Mouse (Mus musculus) cerebellum, adult 18-20 months (tissue): Measurements from ENCODE around the gene Prkcb.
A peak's percentile ranks its signal among the peaks of the same experiment; 100 is the strongest.

Source experiments
- DNase-seq, 2 experiments: peaks; one replicate each; pipeline ENCODE4 v3.0.0; 2021

Gene Prkcb

DNA sequence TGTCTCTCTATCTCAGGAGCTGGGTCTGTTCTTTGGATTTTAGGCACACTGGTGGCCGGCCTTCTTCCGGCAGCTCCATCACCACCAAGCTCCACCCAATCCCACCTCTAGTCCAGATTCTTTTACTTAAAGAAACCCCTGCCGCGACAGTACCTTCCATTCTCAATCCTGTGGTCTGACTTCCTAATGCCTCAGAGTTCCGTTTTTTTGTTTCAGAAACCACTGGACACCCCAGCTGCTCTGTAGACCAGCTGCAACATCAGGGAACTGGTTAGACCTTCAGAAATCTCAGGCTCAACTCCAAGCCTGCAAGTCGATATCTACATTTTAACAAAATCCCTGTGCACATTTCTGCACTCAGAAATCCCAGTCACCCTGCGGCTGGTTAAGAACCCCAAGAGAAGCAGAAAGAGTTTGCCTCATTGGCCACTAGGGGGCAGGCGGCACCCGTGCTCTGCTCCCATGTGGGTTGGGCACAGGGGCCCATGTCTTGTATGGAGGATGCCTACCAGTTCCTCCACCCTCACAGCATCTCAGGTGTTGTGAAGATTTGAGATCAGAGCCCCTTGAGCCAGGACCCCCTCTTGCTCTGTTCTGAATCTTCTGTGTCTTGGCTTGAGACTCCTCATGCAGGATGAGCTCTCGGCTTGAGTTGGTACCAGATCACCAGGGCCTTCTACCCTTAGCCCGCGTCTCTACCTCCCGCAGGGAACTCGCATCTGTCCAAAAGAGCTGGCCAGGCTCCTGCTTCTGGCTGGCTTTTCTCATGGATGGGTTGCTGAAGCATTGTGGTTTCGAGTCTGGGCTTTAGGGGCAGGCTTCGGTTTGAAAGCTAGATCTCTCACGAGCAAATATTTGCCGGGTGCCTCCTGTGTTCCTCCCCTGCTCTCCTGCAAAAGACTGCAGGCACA lies 182.1 kb downstream of the Prkcb start:
- DNase-seq: peak; percentile 82 to 90

DNA sequence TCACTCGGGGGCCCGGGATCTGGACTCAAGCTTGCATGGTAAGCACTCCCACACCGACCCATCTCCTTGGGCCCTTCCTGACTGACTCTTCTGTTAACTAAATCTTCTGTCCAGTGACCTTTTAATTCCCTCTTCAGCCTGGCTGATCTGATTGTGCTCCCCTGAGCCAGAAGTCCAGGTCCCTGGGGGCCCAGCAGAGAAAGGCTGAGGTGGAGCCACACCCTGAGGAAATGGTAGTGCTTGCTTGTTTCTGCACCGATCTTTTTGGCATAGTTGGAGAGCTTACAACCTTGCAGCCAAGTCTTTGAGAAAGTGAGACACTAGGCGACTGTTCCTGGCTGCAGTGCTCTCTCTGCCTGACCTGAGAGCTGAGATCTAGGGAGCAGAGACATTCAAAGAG lies 183.7 kb downstream of the Prkcb start:
- DNase-seq: no peak

DNA sequence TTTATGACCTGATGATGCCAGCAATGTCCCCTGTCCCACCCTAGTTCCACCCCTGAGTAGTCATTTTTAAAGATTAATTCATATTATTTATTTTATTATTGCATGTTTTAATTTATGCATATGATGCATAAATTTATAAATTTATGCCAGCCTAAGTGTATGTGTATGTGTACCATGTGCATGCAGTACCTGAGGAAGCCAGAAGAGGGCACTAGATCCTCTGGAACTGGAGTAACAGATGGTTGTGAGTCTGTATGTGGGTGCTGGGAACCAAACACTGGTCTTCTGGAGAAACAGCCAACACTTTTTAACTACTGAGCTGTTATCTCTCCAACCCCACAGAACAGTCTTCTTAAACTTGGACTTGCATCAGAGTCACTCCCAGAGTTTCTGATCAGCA lies 186.5 kb downstream of the Prkcb start:
- no peak for DNase-seq

DNA sequence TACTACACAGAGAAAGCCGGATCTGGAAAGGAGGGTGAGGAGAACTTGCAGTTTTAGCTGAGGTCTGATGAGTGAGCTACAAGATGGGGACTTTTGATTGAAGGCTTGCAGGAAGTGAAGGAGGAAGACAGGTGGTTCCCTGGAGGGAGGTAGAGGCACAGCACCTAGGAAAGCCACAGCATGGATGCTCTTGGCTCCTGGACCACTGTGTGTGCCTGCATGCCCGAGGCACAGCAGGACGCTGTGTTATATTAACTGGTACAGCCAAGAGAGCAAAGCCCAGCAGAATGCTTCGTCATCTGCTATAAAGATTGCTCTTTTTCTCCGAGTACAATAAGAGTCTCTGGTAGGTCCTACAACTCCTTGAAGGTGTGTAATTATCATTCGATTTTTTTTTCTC lies 188.1 kb downstream of the Prkcb start:
- peak; percentile 42 to 46 for DNase-seq

DNA sequence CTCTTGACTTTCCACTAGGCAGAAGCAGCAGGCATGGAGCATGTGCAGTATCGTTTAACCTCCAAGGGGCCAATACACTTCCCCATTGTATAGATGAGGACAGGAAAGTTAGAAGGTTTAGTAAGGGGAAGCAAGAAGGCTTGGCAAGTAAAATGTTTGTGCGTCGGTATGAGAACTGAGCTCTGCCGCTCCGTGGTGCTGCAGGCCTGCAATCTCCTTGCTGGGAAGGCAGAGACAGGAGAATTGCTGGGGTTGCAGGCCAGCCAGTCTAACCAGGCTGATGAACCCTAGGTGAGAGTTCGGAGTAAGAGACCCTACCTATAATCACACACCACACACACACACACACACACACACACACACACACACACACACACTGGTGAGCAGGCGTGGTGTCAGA lies 188.6 kb downstream of the Prkcb start:
- DNase-seq: peak in 1 of 2 experiments; percentile 31

DNA sequence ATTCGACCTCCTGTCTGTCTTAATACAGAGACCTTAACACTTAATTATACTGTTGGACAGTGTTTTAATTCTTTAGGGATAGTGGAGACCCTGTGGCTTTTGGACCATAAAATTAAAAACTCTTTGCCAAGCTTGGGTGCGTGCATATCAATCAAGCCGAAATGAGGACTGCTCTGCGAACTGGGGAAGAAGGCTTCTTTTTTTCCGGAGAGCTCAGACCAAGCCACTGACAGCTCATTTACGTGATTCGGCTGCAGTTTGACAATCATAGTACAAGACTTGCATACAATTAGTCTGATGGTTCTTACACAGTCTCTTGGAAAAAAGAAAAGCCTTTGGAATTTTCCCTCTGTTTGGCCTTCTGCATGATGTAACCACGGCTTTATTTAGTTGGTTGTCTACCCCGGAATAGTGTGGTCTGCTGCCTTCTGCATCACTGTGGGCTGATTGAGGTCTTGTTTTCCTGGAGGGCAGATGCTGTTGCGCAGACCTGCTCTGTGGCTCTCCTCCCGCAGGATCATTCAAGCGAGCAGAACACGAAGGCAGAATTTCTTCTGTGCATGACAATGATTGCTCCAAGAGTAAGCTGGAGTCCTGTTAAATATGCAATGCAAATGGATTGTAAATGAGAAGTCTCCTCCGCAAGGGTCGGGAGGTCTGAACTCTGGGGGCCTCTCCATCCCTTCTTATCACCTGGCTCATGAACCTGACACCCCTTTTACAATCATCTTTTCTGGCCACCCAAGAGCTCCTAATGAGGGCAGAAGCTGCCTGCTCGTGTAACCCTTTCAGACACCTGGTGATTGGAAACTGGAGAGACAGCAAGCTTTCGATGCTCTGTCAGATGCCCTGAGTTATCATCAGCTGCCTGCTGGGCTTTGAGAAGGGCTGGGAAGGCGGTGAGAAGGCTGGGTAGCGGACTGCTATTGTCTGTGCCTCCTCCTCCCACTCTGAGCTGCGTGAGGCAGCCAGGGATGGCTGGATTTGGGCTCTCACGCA lies 189.3 kb downstream of the Prkcb start:
- peak; percentile 40 to 47 for DNase-seq

DNA sequence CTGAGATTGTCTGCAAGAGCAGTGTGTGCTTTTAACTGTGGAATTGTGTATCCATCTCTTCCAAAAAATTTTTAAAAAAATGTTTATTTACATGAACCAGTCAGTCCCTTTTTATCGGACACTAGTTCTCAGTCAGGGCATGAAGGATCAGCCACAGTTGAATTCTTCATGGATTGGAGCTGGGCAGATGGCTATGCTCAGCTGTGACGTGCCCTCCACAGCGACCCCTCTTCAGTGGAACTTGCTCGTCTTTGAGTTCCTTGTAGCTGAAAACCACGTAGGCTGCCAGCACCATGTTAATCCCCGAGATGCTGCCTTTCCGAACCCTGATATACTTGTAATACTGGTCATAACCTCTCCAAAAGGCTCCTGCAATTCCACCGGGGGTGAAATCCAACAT lies 195.4 kb downstream of the Prkcb start:
- no peak for DNase-seq

DNA sequence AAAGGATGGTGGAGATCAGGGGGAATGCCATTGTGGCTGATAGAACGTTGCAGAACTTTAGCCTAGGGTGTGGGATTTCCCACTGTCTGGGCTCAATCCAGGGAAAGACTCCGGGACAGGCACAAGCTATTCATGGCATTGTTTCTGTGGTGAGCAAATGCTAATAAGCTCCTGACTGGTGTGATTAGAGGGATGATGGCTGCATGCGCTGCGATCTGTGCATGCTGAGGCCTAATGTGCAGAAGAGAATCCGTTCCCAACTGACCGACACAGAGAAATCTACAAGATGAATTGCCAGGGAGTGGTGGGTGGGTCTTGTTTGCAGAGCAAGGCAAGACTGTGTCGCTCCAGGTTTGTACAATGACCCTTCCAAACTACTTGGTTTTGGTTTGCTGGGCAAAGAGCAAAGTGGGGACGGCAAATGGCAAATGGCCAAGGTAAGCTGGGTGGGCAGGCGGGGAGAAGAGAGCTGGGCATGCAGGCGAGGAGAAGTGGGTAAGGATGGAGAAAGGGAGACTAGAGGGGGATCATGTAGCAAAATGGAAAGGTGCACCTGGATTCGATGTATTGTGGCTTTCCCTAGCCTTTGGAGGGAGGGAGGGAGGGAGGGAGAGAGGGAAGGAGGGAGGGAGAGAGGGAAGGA lies 199.5 kb downstream of the Prkcb start:
- DNase-seq: no peak

DNA sequence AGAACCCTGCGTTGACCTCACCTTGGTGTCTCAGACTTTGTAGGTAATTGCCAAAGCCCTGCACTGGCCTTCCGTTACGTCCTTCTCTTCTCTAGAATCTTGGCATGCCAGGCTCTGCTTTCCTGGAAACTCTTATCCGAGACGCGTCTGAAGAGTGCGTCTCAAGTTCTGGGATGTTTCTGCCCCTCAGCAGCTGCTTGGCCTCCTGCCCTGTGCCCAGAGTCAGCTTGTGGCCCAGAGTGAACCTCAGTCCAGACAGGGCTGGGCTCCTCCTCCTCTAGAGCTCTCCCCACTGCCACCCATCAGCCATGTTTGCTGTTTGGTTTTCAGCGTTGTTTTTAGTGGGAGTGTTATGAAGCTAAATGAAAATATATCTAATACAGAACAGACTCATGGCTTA lies 203.5 kb downstream of the Prkcb start:
- no peak for DNase-seq

DNA sequence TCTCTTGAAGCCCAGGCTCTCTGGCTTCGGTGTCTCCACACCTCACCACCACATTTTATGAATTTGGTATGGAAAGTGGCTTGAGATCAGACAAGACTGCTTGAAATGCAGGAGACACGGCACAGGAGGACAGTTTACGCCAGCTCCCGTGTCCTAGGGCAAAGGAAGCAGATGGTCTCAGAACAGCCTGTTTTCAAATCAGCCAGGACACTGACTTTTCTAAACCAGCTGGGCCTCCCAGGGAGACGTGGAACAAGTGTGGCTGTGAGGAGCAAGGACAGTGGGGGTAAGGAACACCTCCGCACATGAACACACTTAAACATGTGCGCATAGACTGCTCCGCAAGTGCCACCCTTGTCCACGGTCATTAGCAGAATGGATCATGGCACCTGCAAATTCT lies 204.4 kb downstream of the Prkcb start:
- peak; percentile 79 to 82 for DNase-seq

DNA sequence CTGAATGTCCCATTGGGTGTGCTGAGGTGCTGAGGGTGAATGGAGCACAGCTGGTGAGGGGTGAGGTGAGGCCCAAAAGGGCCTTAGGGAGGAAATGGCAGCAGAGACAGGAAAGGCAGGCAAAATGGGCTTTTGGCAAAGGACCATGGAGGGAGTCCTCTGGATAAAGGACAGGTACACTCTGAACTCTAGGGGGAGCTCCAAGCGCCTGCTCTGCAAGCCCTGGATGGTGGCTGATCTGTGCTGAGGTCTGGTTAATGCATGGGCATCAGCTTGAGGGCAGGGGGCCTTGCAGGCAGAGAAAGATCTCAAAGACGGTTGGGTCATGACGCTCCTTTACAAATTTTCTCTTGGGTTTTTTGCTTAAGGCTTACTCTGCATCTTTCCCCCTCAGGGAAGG lies 205.5 kb downstream of the Prkcb start:
- DNase-seq: peak; percentile 46 to 55

DNA sequence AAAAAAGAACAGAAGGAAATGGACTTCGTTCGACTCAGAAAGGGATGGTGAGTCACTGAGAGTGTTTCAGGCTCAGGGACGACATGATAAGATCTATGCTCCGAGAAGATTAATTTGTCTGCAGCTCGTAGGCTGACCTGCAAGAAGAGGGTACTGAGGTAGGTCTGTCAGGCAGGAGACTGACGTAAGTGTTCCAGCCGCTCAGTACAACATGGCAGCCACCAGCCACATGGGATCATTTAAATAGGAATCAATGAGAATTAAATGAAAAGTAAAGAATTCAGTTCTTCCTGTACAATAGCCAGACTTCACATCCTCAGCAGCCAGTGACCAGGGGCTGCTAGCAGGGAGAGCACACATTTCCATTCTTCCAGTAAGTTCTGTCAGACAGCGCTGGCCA lies 209.0 kb downstream of the Prkcb start:
- no peak for DNase-seq

DNA sequence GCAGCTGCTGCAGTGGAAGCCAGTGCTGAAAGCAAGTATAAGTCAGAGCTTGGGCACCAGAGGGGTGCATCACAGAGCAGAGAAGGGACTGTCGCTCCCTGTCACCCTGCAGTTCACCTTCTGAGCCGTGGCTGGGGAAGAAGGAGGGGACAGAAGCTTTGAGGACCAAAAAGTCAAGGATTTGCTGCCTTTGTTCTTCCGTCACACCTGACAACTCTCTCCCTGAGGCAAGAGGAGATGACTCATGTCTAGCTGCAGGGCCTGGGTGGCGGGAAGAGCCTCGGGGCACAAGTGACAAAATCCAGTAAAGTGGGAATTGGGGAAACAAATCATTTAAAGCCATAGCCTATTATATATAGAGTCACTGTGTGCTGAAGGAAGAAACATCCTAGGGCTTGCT lies 209.9 kb downstream of the Prkcb start:
- DNase-seq: no peak

DNA sequence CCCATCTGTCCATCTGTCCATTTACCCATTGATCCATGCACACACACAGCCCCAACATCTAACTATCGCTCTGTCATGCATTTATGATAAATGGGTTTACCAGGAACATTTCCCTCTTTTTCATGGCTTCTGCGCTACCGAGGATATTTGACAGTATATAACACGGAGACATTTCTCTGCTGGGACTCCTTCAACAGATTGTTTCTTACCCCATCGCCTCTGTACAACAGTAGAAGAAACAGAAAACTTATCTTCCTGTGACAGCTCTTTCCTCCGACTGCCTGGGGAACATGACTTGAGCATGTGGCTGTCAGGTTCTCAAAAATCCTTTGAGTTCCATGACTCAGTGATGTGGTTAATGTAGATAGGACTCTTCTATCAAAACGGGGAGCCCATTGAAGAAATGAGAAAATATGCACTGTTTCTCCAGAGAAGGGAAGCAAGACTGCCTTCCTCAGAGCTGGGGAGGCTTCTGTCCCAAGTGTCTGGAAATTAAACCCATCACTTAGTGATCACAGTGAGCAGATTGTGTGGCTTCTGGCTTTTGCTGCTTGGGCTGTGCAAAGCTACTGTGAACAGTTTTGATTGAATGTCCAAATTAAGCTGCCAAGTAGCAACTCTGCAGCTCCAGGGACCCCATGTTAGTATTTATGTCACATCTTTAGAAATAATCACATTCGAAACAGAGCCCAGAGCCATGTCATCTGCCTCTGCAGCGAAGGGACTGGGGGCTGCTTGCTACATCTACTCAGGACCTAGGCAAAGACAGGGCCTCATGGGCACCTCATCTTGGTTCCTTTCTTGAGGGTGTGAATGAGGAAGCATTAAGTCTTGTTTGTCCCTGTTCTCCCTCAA lies 211.4 kb downstream of the Prkcb start:
- DNase-seq: no peak

DNA sequence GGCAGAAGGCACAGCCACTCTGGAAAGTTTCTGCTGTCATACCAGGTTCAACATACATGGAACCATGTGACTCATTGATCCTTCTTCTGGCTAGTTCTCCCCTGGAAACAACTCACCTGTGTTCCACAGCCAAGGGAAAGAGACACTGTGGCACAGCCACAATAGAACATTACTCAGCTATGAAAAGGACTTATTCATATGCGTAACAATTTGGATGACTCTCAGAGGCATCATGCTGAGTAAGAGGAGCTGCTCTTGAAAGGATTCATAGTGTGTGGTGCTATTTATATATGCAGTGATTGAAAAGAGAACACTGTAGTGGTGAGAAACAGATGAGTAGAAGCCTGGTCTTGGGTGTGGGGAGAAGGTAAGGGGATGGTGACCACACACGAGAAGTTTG lies 217.9 kb downstream of the Prkcb start:
- no peak for DNase-seq

DNA sequence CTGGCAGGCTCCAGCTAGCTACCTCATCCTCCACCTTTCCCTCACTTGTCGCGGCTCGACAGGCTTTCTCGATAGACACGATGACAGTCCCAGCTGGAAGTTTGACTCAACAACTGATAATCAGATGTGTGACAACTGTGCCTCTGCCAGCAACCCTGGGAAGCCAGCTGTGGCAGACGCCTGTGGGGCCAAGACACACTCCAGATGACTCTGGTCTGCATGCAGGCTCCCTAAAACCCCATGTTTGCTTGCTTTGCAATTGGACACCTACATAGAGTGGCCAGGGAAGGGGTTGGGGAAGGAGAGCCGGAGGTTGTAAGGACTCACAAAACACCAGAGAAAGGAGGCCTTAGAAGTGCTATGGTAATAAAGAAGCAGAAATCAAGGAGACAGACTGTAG lies 221.4 kb downstream of the Prkcb start:
- DNase-seq: no peak

DNA sequence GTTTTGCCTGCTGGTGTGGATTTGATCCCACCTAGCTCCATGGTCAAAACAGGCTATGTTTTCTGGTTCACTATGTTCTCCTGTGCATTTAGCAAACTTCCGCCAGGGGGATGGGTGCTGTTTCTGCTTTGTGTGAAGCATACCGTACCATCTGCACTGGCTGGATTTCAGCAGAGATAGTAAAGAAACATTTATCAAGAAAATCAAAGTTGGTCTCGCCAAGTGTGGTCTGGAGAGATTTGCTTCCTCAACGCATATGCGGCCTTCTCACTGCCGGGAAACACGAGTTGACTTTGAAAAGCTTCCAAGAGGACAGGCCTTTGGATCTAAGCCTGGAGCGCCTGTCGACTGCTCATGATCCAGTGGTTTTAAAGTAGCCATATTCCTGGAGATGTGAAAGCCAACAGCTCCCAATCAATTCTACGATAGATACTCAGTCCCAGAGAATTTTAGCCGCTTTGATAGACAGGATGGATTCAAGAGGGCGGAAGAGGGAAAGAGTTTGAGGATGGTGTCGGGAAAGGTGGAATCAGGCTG lies 223.9 kb downstream of the Prkcb start:
- DNase-seq: no peak

DNA sequence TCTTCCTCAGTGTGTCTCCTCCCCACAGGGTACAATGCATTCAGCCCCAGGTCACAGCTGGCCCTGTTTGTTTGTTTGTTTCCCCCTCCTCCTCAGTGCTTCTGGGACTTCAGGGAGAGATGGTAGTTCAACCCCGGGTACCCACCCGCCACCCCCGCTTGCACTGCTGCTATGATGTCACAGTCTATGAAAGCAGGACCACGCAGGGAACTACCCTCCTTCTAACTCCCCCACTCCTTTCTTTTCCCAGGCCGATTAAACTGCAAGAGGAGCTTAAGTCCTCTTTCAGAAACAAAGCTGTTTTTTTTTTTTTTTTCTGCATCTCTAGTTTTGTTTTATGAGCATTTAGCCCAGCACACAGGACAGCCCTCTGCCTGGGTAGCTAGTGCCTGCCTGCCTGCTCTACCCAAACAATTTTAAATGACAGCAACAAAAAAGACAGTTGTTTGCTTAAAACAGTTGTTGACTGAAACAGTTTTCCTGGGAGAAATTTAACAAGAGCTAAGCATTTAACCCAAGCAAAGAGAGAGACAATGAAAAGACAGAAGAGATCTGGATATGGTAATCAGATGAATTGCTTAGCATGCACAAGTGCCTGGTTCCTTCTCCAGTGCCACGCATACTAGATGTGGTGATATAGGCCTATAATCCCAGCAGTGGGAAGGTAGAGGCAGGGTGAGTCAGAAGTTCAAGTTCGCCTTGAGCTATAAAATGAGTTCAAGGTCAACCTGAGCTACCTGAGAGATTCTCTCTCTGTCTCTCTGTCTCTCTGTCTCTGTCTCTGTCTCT lies 232.5 kb downstream of the Prkcb start:
- DNase-seq: no peak

DNA sequence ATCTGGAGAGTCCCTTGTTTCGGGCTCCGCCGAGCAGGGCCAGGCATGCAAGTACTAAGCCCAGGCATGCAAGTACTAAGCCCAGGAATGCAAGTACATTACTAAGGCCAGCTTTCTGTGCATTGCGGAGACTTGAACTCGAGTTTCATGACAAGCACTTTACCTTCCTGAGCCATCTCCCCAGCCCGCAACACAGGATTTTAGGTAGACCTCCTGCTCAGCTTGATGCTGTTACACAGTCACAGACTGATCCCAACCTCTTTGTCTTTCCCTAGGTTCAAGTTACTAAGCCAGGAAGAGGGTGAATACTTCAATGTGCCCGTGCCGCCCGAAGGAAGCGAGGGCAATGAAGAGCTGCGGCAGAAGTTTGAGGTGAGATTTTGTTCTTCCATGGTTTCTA lies 239.7 kb downstream of the Prkcb start:
- no peak for DNase-seq

DNA sequence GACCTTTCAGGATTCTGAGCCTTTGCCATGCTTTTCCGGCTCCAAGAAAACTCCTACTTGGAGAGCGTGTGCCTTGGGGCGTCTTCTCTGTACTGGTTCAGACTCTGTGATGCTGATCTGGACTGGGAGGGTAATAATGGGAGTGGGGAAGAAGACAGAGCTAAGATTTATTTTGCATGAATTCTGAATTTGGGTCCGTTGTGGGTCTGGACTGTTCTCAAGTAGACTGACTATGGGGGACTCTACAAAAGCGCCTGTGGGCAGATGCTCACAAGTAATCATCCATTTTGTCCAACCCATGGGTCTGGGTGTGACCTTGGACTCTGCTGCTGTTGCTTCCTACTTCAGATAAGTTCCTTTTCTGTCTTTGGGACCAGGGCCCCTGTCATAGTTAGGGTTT lies 240.1 kb downstream of the Prkcb start:
- DNase-seq: no peak
